Mouse (Mus musculus) heart, embryonic 15.5 days (tissue): ENCODE results near the gene Dctpp1. TPM values are rescaled to one million over a fixed set of nuclear protein-coding genes. Genes with fewer than 3 reads are reported as not detected.

ENCODE experiments used
- ATAC-seq: fragments of 200-750 bp; cut with Nextera tagmentation; replicated peaks from 2 replicates; pipeline ENCODE4 v1.8.0; 2017; ENCODE audit warnings: low read depth, moderate TSS enrichment; ENCODE audit not compliant: insufficient number of reproducible peaks, insufficient read depth, low FRiP score
- H3K27ac ChIP-seq: fragments of 300-500 bp; sonication (generic); 2 replicates; pipeline ENCODE4 v1.5.1; 2015; ENCODE audit warnings: mild to moderate bottlenecking, inconsistent platforms
- H3K27me3 ChIP-seq: fragments of 300-500 bp; sonication (generic); 2 replicates; pipeline ENCODE4 v1.6.1; 2015; ENCODE audit warnings: inconsistent platforms
- H3K36me3 ChIP-seq: fragments of 300-500 bp; sonication (generic); 2 replicates; pipeline ENCODE4 v1.6.1; 2015; ENCODE audit warnings: mild to moderate bottlenecking, inconsistent platforms
- H3K4me1 ChIP-seq: fragments of 300-500 bp; sonication (generic); replicated peaks from 2 replicates; pipeline ENCODE4 v1.6.1; 2015; ENCODE audit warnings: inconsistent platforms
- H3K4me2 ChIP-seq: fragments of 300-500 bp; sonication (generic); 2 replicates; pipeline ENCODE4 v1.6.1; 2015; ENCODE audit warnings: inconsistent platforms, mild to moderate bottlenecking, moderate library complexity
- H3K4me3 ChIP-seq: fragments of 300-500 bp; sonication (generic); 2 replicates; pipeline ENCODE4 v1.5.1; 2015; ENCODE audit warnings: mild to moderate bottlenecking, inconsistent platforms
- H3K9ac ChIP-seq: fragments of 300-500 bp; sonication (generic); 2 replicates; pipeline ENCODE4 v1.6.1; 2015; ENCODE audit warnings: mild to moderate bottlenecking, inconsistent platforms
- H3K9me3 ChIP-seq: fragments of 300-500 bp; sonication (generic); replicated peaks from 2 replicates; pipeline ENCODE4 v1.6.1; 2016; ENCODE audit warnings: inconsistent platforms
- WGBS: fragments of 180-500 bp; shearing (Covaris S2); methylation state at CpG from one replicate; pipeline ENCODE4 v1.1.7; 2015; ENCODE audit warnings: mixed read lengths; 5-methylcytosine and 5-hydroxymethylcytosine counted together
- polyA plus RNA-seq: library from polyadenylated mRNA; unstranded; fragments of >200 nt; fragmentation: Nextera tagmentation; extraction: Ambion mirVana; gene quantifications from 2 replicates; pipeline ENCODE4 v1.2.1, GENCODE M21; 2015

Dctpp1 gene
- polyA plus RNA-seq, 1 experiment from 2014 or later: 135 TPM

- 62% methylated on average over 4 of the region's 4 CpGs for WGBS
- no peak overlapping the region for H3K4me2 ChIP-seq
- no peak for ATAC-seq
Observed at GRCm38 (mm10) chr7:127228615-127229303, 31.8 kb downstream of the Dctpp1 start.

GRCm38 (mm10) chr7:127225147-127225995 lies 35.1 kb downstream of the Dctpp1 start:
- no peak for ATAC-seq

More at GRCm38 (mm10) chr7:127228615-127229303, 31.8 kb downstream of the Dctpp1 start:
- Histone ChIP-seq H3K4me1 (peaks cover 28% of the 10 kb centered on the region), H3K9ac (no peak overlapping the region), H3K9me3 (no peaks in the 10 kb centered on the region), H3K27ac (no peak overlapping the region), H3K4me3 (no peak overlapping the region), H3K36me3 (no peaks in the 10 kb centered on the region; the same call in 1 of the 2 replicates), H3K27me3 (no peaks in the 10 kb centered on the region)

GRCm38 (mm10) chr7:127224616-127225015 lies 35.9 kb downstream of the Dctpp1 start:
- Histone ChIP-seq H3K9me3 (no peaks in the 10 kb centered on the region), H3K36me3 (no peaks in the 10 kb centered on the region; the same call in 1 of the 2 replicates), H3K27me3 (no peaks in the 10 kb centered on the region), H3K4me3 (no peak overlapping the region), H3K4me1 (0 out of 2 replicates have a peak, but pooled peaks cover 4% of the 10 kb centered on the region), H3K4me2 (no peak overlapping the region), H3K9ac (no peak overlapping the region), H3K27ac (no peak overlapping the region)
- ATAC-seq: no peak
- WGBS: 88% methylated on average over 6 of the region's 6 CpGs

More at GRCm38 (mm10) chr7:127225147-127225995, 35.1 kb downstream of the Dctpp1 start:
- Histone ChIP-seq H3K4me1 (peaks cover 11% of the 10 kb centered on the region), H3K4me2 (no peak overlapping the region), H3K4me3 (no peak overlapping the region), H3K27ac (no peak overlapping the region), H3K36me3 (no peaks in the 10 kb centered on the region; the same call in 1 of the 2 replicates), H3K27me3 (no peaks in the 10 kb centered on the region), H3K9ac (no peak overlapping the region), H3K9me3 (no peaks in the 10 kb centered on the region)
- WGBS: 72% methylated on average over 11 of the region's 11 CpGs

- H3K4me2 ChIP-seq: no peak overlapping the region
- no peak overlapping the region for H3K4me3 ChIP-seq
- H3K9ac ChIP-seq: no peak overlapping the region
- H3K9me3 ChIP-seq: no peaks in the 10 kb centered on the region
- H3K4me1 ChIP-seq: 0 out of 2 replicates have a peak, but pooled peaks cover 2% of the 10 kb centered on the region
- H3K36me3 ChIP-seq: no peaks in the 10 kb centered on the region
- 82% methylated on average over 6 of the region's 6 CpGs for WGBS
- no peaks in the 10 kb centered on the region for H3K27me3 ChIP-seq
- ATAC-seq: no peak
- no peak overlapping the region for H3K27ac ChIP-seq
Observed at GRCm38 (mm10) chr7:127223515-127224478, 36.7 kb downstream of the Dctpp1 start.

GRCm38 (mm10) chr7:127223106-127223505 lies 37.4 kb downstream of the Dctpp1 start:
- H3K4me1 ChIP-seq: peaks cover 5% of the 10 kb centered on the region
- no peaks in the 10 kb centered on the region for H3K9me3 ChIP-seq
- no peak overlapping the region for H3K27ac ChIP-seq
- H3K27me3 ChIP-seq: no peaks in the 10 kb centered on the region
- H3K4me3 ChIP-seq: no peak overlapping the region
- H3K4me2 ChIP-seq: no peak overlapping the region
- H3K9ac ChIP-seq: no peak overlapping the region
- H3K36me3 ChIP-seq: no peaks in the 10 kb centered on the region
- 94% methylated on average over 3 of the region's 3 CpGs for WGBS
- ATAC-seq: no peak

- no peak overlapping the region for H3K27ac ChIP-seq
- ATAC-seq: no peak
Observed at GRCm38 (mm10) chr7:127220440-127220839, 40.1 kb downstream of the Dctpp1 start.

GRCm38 (mm10) chr7:127218670-127219069 lies 41.8 kb downstream of the Dctpp1 start:
- peaks cover 37% of the 10 kb centered on the region for H3K4me1 ChIP-seq
- ATAC-seq: no peak
- no peaks in the 10 kb centered on the region for H3K9me3 ChIP-seq
- no peaks in the 10 kb centered on the region for H3K36me3 ChIP-seq
- H3K4me2 ChIP-seq: no peak overlapping the region
- no peak overlapping the region for H3K9ac ChIP-seq
- no peak overlapping the region for H3K4me3 ChIP-seq
- no peaks in the 10 kb centered on the region for H3K27me3 ChIP-seq
- H3K27ac ChIP-seq: peak overlapping the region; percentile 27
- WGBS: 85% methylated on average over 4 of the region's 4 CpGs

More at GRCm38 (mm10) chr7:127220440-127220839, 40.1 kb downstream of the Dctpp1 start:
- Histone ChIP-seq H3K4me2 (no peak overlapping the region), H3K9ac (no peak overlapping the region), H3K9me3 (no peaks in the 10 kb centered on the region), H3K4me1 (peaks cover 23% of the 10 kb centered on the region), H3K4me3 (no peak overlapping the region), H3K27me3 (no peaks in the 10 kb centered on the region), H3K36me3 (no peaks in the 10 kb centered on the region)
- 72% methylated on average over 6 of the region's 6 CpGs for WGBS

GRCm38 (mm10) chr7:127217901-127218642 lies 42.4 kb downstream of the Dctpp1 start:
- Histone ChIP-seq H3K27ac (peak overlapping the region; percentile 78), H3K9me3 (no peaks in the 10 kb centered on the region), H3K27me3 (no peaks in the 10 kb centered on the region), H3K4me3 (peak overlapping the region; percentile 13; the same call in 1 of the 2 replicates), H3K36me3 (no peaks in the 10 kb centered on the region), H3K4me1 (peaks cover 41% of the 10 kb centered on the region), H3K9ac (no peak overlapping the region), H3K4me2 (peak overlapping the region; percentile 41)
- ATAC-seq: no peak
- WGBS: 53% methylated on average over 10 of the region's 10 CpGs

GRCm38 (mm10) chr7:127217475-127217874 lies 43.0 kb downstream of the Dctpp1 start:
- H3K4me3 ChIP-seq: peak overlapping the region; percentile 13; the same call in 1 of the 2 replicates
- ATAC-seq: no peak
- 0 out of 2 replicates have a peak overlapping the region, but pooled peaks have one; percentile 1 for H3K9ac ChIP-seq

GRCm38 (mm10) chr7:127216307-127216706 lies 44.2 kb downstream of the Dctpp1 start:
- WGBS: 82% methylated on average over 5 of the region's 5 CpGs
- no peak overlapping the region for H3K4me3 ChIP-seq
- H3K36me3 ChIP-seq: no peaks in the 10 kb centered on the region
- H3K27me3 ChIP-seq: no peaks in the 10 kb centered on the region
- no peak for ATAC-seq
- no peak overlapping the region for H3K9ac ChIP-seq
- no peak overlapping the region for H3K27ac ChIP-seq
- no peaks in the 10 kb centered on the region for H3K9me3 ChIP-seq
- peaks cover 45% of the 10 kb centered on the region for H3K4me1 ChIP-seq
- H3K4me2 ChIP-seq: no peak overlapping the region

More at GRCm38 (mm10) chr7:127217475-127217874, 43.0 kb downstream of the Dctpp1 start:
- Histone ChIP-seq H3K36me3 (no peaks in the 10 kb centered on the region), H3K27ac (peak overlapping the region; percentile 78), H3K9me3 (no peaks in the 10 kb centered on the region), H3K4me1 (peaks cover 41% of the 10 kb centered on the region), H3K27me3 (no peaks in the 10 kb centered on the region), H3K4me2 (peak overlapping the region; percentile 41)
- 52% methylated on average over 6 of the region's 6 CpGs for WGBS
